In the genomic region with DNA sequence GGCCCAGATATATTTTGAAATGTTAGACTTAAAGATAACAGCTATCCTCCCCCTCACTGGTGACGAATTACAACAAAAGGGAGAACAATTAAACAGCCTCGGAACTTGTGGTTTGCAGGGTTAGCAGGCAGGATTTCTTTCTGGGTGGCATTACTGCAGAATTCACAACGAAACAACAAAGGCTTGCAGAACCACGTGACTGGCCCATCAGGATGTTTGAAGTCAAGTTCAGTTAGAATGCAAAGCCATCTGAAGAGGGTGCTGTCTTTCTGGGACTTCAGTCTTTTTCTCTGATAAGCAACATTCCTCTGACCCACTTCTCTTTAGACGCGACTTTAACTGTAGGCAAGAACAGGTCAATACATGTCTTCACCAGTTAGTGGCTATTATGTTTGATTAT, we compare ENCODE assay signal across 22 mouse cellular contexts.
DNase-seq lines count a peak whose midpoint lies in the region; TF ChIP-seq lines count a peak whose summit lies in the region.
"Had no signal": no experiment of that assay in that cellular context is flagged by ENCODE, and none has a peak within 500 bp of the region (broad histone marks: within the 10 kb centered on the region; RNA-seq: fewer than 3 reads in every experiment).

No protein-coding gene starts in this region.

- TF ChIP-seq CTCF in C2C12 (IDR thresholded peaks at IDR 0.05; ENCODE audit: control insufficient read depth, insufficient read depth, insufficient read length), result no peak
- TF ChIP-seq CTCF in brain, embryonic 14.5 days (IDR thresholded peaks at IDR 0.05; ENCODE audit: borderline replicate concordance, extremely low read depth, insufficient read depth, insufficient read length), result no peak
- TF ChIP-seq CTCF in gastrocnemius, adult 2 months (IDR thresholded peaks at IDR 0.05), result no peak

- H3K79me3 ChIP-seq in C2C12 (ENCODE audit: low read depth), result no peaks in the 10 kb centered on the region

- H3K4me3 ChIP-seq in C2C12 (ENCODE audit: insufficient read depth, poor library complexity, severe bottlenecking), result no peak overlapping the region
- no peak overlapping the region for H3K4me3 ChIP-seq in gastrocnemius, adult 2 months
- H3K4me3 ChIP-seq: embryonic facial prominence, embryonic 10.5 days; embryonic facial prominence, embryonic 12.5 days; forebrain, embryonic 13.5 days; forebrain, embryonic 15.5 days had no signal

- no peak overlapping the region for H3K27ac ChIP-seq in gastrocnemius, adult 2 months
- H3K27ac ChIP-seq: embryonic facial prominence, embryonic 10.5 days; embryonic facial prominence, embryonic 12.5 days; forebrain, embryonic 13.5 days; forebrain, embryonic 15.5 days had no signal

- H3K27me3 ChIP-seq in C2C12 (ENCODE audit: control insufficient read depth, insufficient read depth, insufficient read length), result no peaks in the 10 kb centered on the region
- H3K27me3 ChIP-seq: CH12.LX; embryonic facial prominence, embryonic 12.5 days; forebrain, embryonic 13.5 days; forebrain, embryonic 15.5 days had no signal

- H3K79me2 ChIP-seq in C2C12 (ENCODE audit: control insufficient read depth, insufficient read depth), result no peaks in the 10 kb centered on the region

- TF ChIP-seq POLR2A in brain, embryonic 14.5 days (IDR thresholded peaks at IDR 0.05; ENCODE audit: borderline replicate concordance, extremely low read depth, insufficient read depth, insufficient read length, poor library complexity, severe bottlenecking), result no peak

- intact Hi-C loops in gastrocnemius, adult 2 months (cut with DNase I), result no loop called here

- DNase-seq in embryo, embryonic 10.5 days (ENCODE audit: low spot score), result peak; percentile 9
- no peak for DNase-seq in embryo, embryonic 9.5 days (ENCODE audit: extremely low spot score)
- DNase-seq in MN1 (ENCODE audit: low spot score), result peak; percentile 33
- peak; percentile 6 for DNase-seq in brain, embryonic 14.5 days (ENCODE audit: low read depth)
- DNase-seq in gastrocnemius, adult 2 months, result no peak
- no peak for DNase-seq in neural tube, embryonic 10.5 days (ENCODE audit: extremely low spot score, low spot score)
- no peak for DNase-seq in spleen, adult 18-20 months
- DNase-seq: adrenal gland, postnatal 10 days; adrenal gland, postnatal 25 days; cerebellum, adult 11-12 months; cerebellum, adult 2 months; cerebellum, adult 9-10 months; cerebellum, postnatal 10 days; cerebellum, postnatal 25 days; forebrain, postnatal 0 days had no signal

- no peak overlapping the region for H3ac ChIP-seq in C2C12 (ENCODE audit: control insufficient read depth, insufficient read length, low read depth)

- no peaks in the 10 kb centered on the region for H3K36me3 ChIP-seq in C2C12 (ENCODE audit: control insufficient read depth, insufficient read depth)
- H3K36me3 ChIP-seq: embryonic facial prominence, embryonic 10.5 days; embryonic facial prominence, embryonic 12.5 days; forebrain, embryonic 15.5 days; G1E had no signal

TF ChIP-seq in C2C12, 6 proteins besides CTCF, POLR2A, EP300 and RAD21:
- TF ChIP-seq MAX (IDR thresholded peaks at IDR 0.05) (no peak), MYOD1 (IDR thresholded peaks at IDR 0.05; ENCODE audit: control insufficient read depth, insufficient read length, low read depth) (no peak), USF1 (IDR thresholded peaks at IDR 0.05; ENCODE audit: low read depth) (peak; percentile 88)

Comparison
In these comparisons a context has a peak if more than half of its experiments do, and no peak if none do; other contexts are left out.
1. DNase-seq: peak in embryo, embryonic 10.5 days (single experiment), MN1 (single experiment) and brain, embryonic 14.5 days (single experiment); none in embryo, embryonic 9.5 days (single experiment), gastrocnemius, adult 2 months (single experiment), neural tube, embryonic 10.5 days (single experiment) and spleen, adult 18-20 months (0 of 2).